8 mouse cellular contexts compared by ENCODE assay signal in the genomic region with DNA sequence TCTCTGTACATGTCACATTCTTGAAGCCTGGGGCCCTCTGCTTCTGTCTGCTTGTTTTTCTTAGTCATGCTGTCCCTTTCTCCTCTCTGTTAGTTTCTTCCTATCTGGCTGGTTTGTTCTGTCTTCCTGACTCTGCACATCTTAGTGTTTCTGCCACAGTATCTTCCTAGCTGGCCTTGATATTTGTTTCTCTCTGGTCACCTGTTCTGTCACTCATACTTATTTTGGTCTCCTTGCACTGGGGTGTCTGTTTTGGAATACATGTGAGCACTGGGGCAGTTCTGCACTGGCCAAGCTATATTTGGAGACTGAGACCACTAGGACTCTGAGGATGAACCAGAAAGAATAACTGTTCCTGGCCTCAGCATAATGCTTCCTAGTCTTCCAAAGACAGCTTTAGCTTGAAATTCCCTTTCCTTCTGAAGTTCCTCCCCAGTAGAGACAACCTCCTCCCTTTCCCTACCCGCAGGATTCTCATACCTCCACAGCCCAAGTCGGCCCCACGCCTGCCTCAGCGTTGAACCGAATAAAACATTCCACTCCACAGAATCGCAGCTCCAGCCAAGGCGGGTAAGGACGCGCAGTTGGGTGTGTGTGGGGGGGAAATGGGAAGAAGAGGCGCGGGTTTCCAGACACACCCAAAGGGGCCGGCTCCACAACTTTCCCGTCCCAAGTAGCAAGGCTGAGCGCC. TPM values are rescaled to one million over a fixed set of nuclear protein-coding genes. Genes with fewer than 3 reads are reported as not detected.
DNase-seq lines count a peak whose midpoint lies in the region; ATAC-seq and TF ChIP-seq lines count a peak whose summit lies in the region.

No protein-coding gene starts in this region.

- WGBS in heart, postnatal 0 days: 13% methylated on average over 14 of the region's 14 CpGs
- 8% methylated on average over 14 of the region's 14 CpGs for WGBS in bone marrow, adult 2 months
- 23% methylated on average over 14 of the region's 14 CpGs for WGBS in hindbrain, embryonic 12.5 days
- 15% methylated on average over 14 of the region's 14 CpGs for WGBS in midbrain, embryonic 11.5 days

- no peak for ATAC-seq in heart, postnatal 0 days (ENCODE audit: insufficient read depth, low read depth)
- no peak; the same call in none of the 2 replicates for ATAC-seq in hindbrain, embryonic 12.5 days (ENCODE audit: low FRiP score)
- no peak for ATAC-seq in midbrain, embryonic 11.5 days (ENCODE audit: low FRiP score)

- H3K4me2 ChIP-seq in heart, postnatal 0 days (ENCODE audit: low read depth, low read length): peak overlapping the region; percentile 69
- peak overlapping the region; percentile 67 for H3K4me2 ChIP-seq in hindbrain, embryonic 12.5 days (replicated peaks)
- H3K4me2 ChIP-seq in midbrain, embryonic 11.5 days: peak overlapping the region; percentile 69

- 0 out of 2 replicates have a peak, but pooled peaks cover 3% of the 10 kb centered on the region for H3K4me1 ChIP-seq in heart, postnatal 0 days (ENCODE audit: control insufficient read depth, insufficient read depth)
- no peaks in the 10 kb centered on the region; the same call in none of the 2 replicates for H3K4me1 ChIP-seq in bone marrow, adult 2 months (ENCODE audit: control insufficient read depth, insufficient read depth, low read length)
- peaks cover 12% of the 10 kb centered on the region for H3K4me1 ChIP-seq in hindbrain, embryonic 12.5 days
- H3K4me1 ChIP-seq in midbrain, embryonic 11.5 days (ENCODE audit: control insufficient read depth, insufficient read depth, low read length): no peaks in the 10 kb centered on the region

- no peaks in the 10 kb centered on the region for H3K36me3 ChIP-seq in heart, postnatal 0 days (replicated peaks; ENCODE audit: control insufficient read depth, insufficient read depth, low read length)
- no peaks in the 10 kb centered on the region for H3K36me3 ChIP-seq in hindbrain, embryonic 12.5 days
- no peaks in the 10 kb centered on the region for H3K36me3 ChIP-seq in midbrain, embryonic 11.5 days (ENCODE audit: control insufficient read depth, insufficient read depth, low read length)

- no peaks in the 10 kb centered on the region for H3K9me3 ChIP-seq in heart, postnatal 0 days (replicated peaks; ENCODE audit: control insufficient read depth, low read length)
- no peaks in the 10 kb centered on the region for H3K9me3 ChIP-seq in hindbrain, embryonic 12.5 days (replicated peaks)
- H3K9me3 ChIP-seq in midbrain, embryonic 11.5 days (ENCODE audit: control insufficient read depth, low read length): no peaks in the 10 kb centered on the region

- peak overlapping the region; percentile 95 for H3K27ac ChIP-seq in heart, postnatal 0 days (ENCODE audit: low read depth)
- H3K27ac ChIP-seq in bone marrow, adult 2 months (ENCODE audit: control insufficient read depth, insufficient read depth, low read depth, low read length, poor library complexity): peak overlapping the region; percentile 77
- no peak overlapping the region for H3K27ac ChIP-seq in hindbrain, embryonic 12.5 days
- no peak overlapping the region for H3K27ac ChIP-seq in midbrain, embryonic 11.5 days (ENCODE audit: low read depth, low read length)

- no peak for TF ChIP-seq EP300 in heart, postnatal 0 days (IDR thresholded peaks at IDR 0.05; ENCODE audit: low read depth)

- intact Hi-C loops in heart, postnatal 10 days (cut with DNase I): no loop called here

- peak overlapping the region; percentile 66 for H3K4me3 ChIP-seq in heart, postnatal 0 days (ENCODE audit: low read depth, low read length)
- peak overlapping the region; percentile 80 for H3K4me3 ChIP-seq in bone marrow, adult 2 months (replicated peaks; ENCODE audit: control insufficient read depth, low read depth, low read length)
- H3K4me3 ChIP-seq in hindbrain, embryonic 12.5 days: peak overlapping the region; percentile 57
- H3K4me3 ChIP-seq in midbrain, embryonic 11.5 days (ENCODE audit: low read depth, low read length): peak overlapping the region; percentile 55

- DNase-seq in heart, postnatal 0 days (ENCODE audit: low spot score): peak; percentile 5
- DNase-seq in heart, postnatal 10 days: no peak
- no peak for DNase-seq in midbrain, embryonic 11.5 days (ENCODE audit: low spot score, missing footprints)
- no peak for DNase-seq in urinary bladder, adult 2 months (ENCODE audit: low spot score)
- DNase-seq in cerebellum, postnatal 4 days (ENCODE audit: low spot score in 2 of 2): no peak
- no peak for DNase-seq in adrenal gland, postnatal 36 days

- H3K27me3 ChIP-seq in heart, postnatal 0 days (ENCODE audit: control insufficient read depth, insufficient read depth, low read length): no peaks in the 10 kb centered on the region
- H3K27me3 ChIP-seq in hindbrain, embryonic 12.5 days: no peaks in the 10 kb centered on the region
- no peaks in the 10 kb centered on the region for H3K27me3 ChIP-seq in midbrain, embryonic 11.5 days (ENCODE audit: control insufficient read depth, insufficient read depth, low read length)

- no peak for TF ChIP-seq CTCF in heart, postnatal 0 days (IDR thresholded peaks at IDR 0.05; ENCODE audit: low read depth)
- TF ChIP-seq CTCF in bone marrow, adult 2 months (IDR thresholded peaks at IDR 0.05; ENCODE audit: control insufficient read depth, insufficient read depth, low read length): no peak

- TF ChIP-seq POLR2A in bone marrow, adult 2 months (IDR thresholded peaks at IDR 0.05; ENCODE audit: borderline replicate concordance, control insufficient read depth, low read depth, low read length): no peak

- H3K9ac ChIP-seq in heart, postnatal 0 days (replicated peaks; ENCODE audit: low read depth, low read length): peak overlapping the region; percentile 6; the same call in 1 of the 2 replicates
- H3K9ac ChIP-seq in hindbrain, embryonic 12.5 days: peak overlapping the region; percentile 70
- peak overlapping the region; percentile 61 for H3K9ac ChIP-seq in midbrain, embryonic 11.5 days (ENCODE audit: low read length)

RNA-seq across cellular contexts. Expression of a gene that starts 0.5 kb away (rescaled TPM):
- total RNA-seq in heart, postnatal 0 days (2014; rRNA removed; ENCODE audit: low replicate concordance): 69.3 and 71.1 TPM in 2 replicates
- polyA plus RNA-seq in heart, postnatal 0 days (2015; fragmentation: Nextera tagmentation; extraction: Ambion mirVana): 60.9 and 69.7 TPM in 2 replicates
- 10 to 100 TPM; 40.4 to 44.1 TPM for total RNA-seq in heart, postnatal 10 days (2021)
- polyA plus RNA-seq in bone marrow, adult 2 months (2011; ENCODE audit: insufficient read depth, insufficient read length, low replicate concordance, missing spikeins): 32.4 and 58.0 TPM in 2 replicates
- polyA plus RNA-seq in hindbrain, embryonic 12.5 days (2016; fragmentation: Nextera tagmentation; extraction: Ambion mirVana): 80.2 and 85.6 TPM in 2 replicates
- polyA plus RNA-seq in midbrain, embryonic 11.5 days (2014; fragmentation: Nextera tagmentation; extraction: Ambion mirVana): 57.9 and 60.9 TPM in 2 replicates
- 106 and 145 TPM in 2 replicates for polyA plus RNA-seq in urinary bladder, adult 2 months (2012; rRNA removed)
- 10 to 100 TPM; 64.7 to 87.2 TPM for total RNA-seq in adrenal gland, postnatal 36 days (2021)

RNA-seq across cellular contexts. Expression of a gene that starts 1.0 kb away (rescaled TPM):
- total RNA-seq in heart, postnatal 0 days (2014; rRNA removed; ENCODE audit: low replicate concordance): 11.7 and 26.5 TPM in 2 replicates
- 14.5 and 15.8 TPM in 2 replicates for polyA plus RNA-seq in heart, postnatal 0 days (2015; fragmentation: Nextera tagmentation; extraction: Ambion mirVana)
- total RNA-seq in heart, postnatal 10 days (2021): 10 to 100 TPM; 14.7 to 17.7 TPM
- polyA plus RNA-seq in bone marrow, adult 2 months (2011; ENCODE audit: insufficient read depth, insufficient read length, low replicate concordance, missing spikeins): 16.4 and 21.5 TPM in 2 replicates
- 6.3 and 6.5 TPM in 2 replicates for polyA plus RNA-seq in hindbrain, embryonic 12.5 days (2016; fragmentation: Nextera tagmentation; extraction: Ambion mirVana)
- polyA plus RNA-seq in midbrain, embryonic 11.5 days (2014; fragmentation: Nextera tagmentation; extraction: Ambion mirVana): 4.3 and 4.4 TPM in 2 replicates
- 36.1 and 44.7 TPM in 2 replicates for polyA plus RNA-seq in urinary bladder, adult 2 months (2012; rRNA removed)
- 10 to 100 TPM in 1 of 2 experiments, 1 to 10 TPM in 1; 9.4 to 16.3 TPM for total RNA-seq in adrenal gland, postnatal 36 days (2021)

RNA-seq across cellular contexts. Expression of a gene that starts 10.6 kb away (rescaled TPM):
- 2,015 and 2,184 TPM in 2 replicates for total RNA-seq in heart, postnatal 0 days (2014; rRNA removed; ENCODE audit: low replicate concordance)
- polyA plus RNA-seq in heart, postnatal 0 days (2015; fragmentation: Nextera tagmentation; extraction: Ambion mirVana): 410 and 447 TPM in 2 replicates
- total RNA-seq in heart, postnatal 10 days (2021): 100 to 1,000 TPM; 247 to 291 TPM
- polyA plus RNA-seq in bone marrow, adult 2 months (2011; ENCODE audit: insufficient read depth, insufficient read length, low replicate concordance, missing spikeins): 68.3 and 79.6 TPM in 2 replicates
- polyA plus RNA-seq in hindbrain, embryonic 12.5 days (2016; fragmentation: Nextera tagmentation; extraction: Ambion mirVana): 520 and 550 TPM in 2 replicates
- polyA plus RNA-seq in midbrain, embryonic 11.5 days (2014; fragmentation: Nextera tagmentation; extraction: Ambion mirVana): 661 and 713 TPM in 2 replicates
- 2,380 and 2,941 TPM in 2 replicates for polyA plus RNA-seq in urinary bladder, adult 2 months (2012; rRNA removed)
- total RNA-seq in adrenal gland, postnatal 36 days (2021): 100 to 1,000 TPM; 409 to 419 TPM

RNA-seq across cellular contexts. Expression of a gene that starts 15.7 kb away (rescaled TPM):
- total RNA-seq in heart, postnatal 0 days (2014; rRNA removed; ENCODE audit: low replicate concordance): 114 and 125 TPM in 2 replicates
- 92.3 and 92.8 TPM in 2 replicates for polyA plus RNA-seq in heart, postnatal 0 days (2015; fragmentation: Nextera tagmentation; extraction: Ambion mirVana)
- 100 to 1,000 TPM; 119 to 123 TPM for total RNA-seq in heart, postnatal 10 days (2021)
- polyA plus RNA-seq in bone marrow, adult 2 months (2011; ENCODE audit: insufficient read depth, insufficient read length, low replicate concordance, missing spikeins): 154 and 166 TPM in 2 replicates
- 140 and 143 TPM in 2 replicates for polyA plus RNA-seq in hindbrain, embryonic 12.5 days (2016; fragmentation: Nextera tagmentation; extraction: Ambion mirVana)
- 101 and 106 TPM in 2 replicates for polyA plus RNA-seq in midbrain, embryonic 11.5 days (2014; fragmentation: Nextera tagmentation; extraction: Ambion mirVana)
- polyA plus RNA-seq in urinary bladder, adult 2 months (2012; rRNA removed): 213 and 234 TPM in 2 replicates
- 100 to 1,000 TPM; 235 to 239 TPM for total RNA-seq in adrenal gland, postnatal 36 days (2021)

RNA-seq across cellular contexts. Expression of a gene that starts 23.6 kb away (rescaled TPM):
- 62.1 and 81.6 TPM in 2 replicates for total RNA-seq in heart, postnatal 0 days (2014; rRNA removed; ENCODE audit: low replicate concordance)
- polyA plus RNA-seq in heart, postnatal 0 days (2015; fragmentation: Nextera tagmentation; extraction: Ambion mirVana): 72.1 and 75.5 TPM in 2 replicates
- 10 to 100 TPM; 88.1 to 93.0 TPM for total RNA-seq in heart, postnatal 10 days (2021)
- polyA plus RNA-seq in bone marrow, adult 2 months (2011; ENCODE audit: insufficient read depth, insufficient read length, low replicate concordance, missing spikeins): 87.5 and 157 TPM in 2 replicates
- polyA plus RNA-seq in hindbrain, embryonic 12.5 days (2016; fragmentation: Nextera tagmentation; extraction: Ambion mirVana): 697 and 732 TPM in 2 replicates
- 430 and 451 TPM in 2 replicates for polyA plus RNA-seq in midbrain, embryonic 11.5 days (2014; fragmentation: Nextera tagmentation; extraction: Ambion mirVana)
- 251 and 365 TPM in 2 replicates for polyA plus RNA-seq in urinary bladder, adult 2 months (2012; rRNA removed)
- 100 to 1,000 TPM; 180 to 272 TPM for total RNA-seq in adrenal gland, postnatal 36 days (2021)

Comparison
In these comparisons a context has a peak if more than half of its experiments do, and no peak if none do; other contexts are left out.
1. H3K27ac ChIP-seq: peak in heart, postnatal 0 days (single experiment) and bone marrow, adult 2 months (single experiment); none in hindbrain, embryonic 12.5 days (single experiment) and midbrain, embryonic 11.5 days (single experiment).
2. H3K9ac ChIP-seq: peak in every context shown above with its lines; median percentile 70 in hindbrain, embryonic 12.5 days; 61 in midbrain, embryonic 11.5 days; 6 in heart, postnatal 0 days.
3. Peak in every context shown above with its lines, with median percentiles within 50 percentile points of each other: H3K4me2 ChIP-seq and H3K4me3 ChIP-seq.